Mouse (Mus musculus) midbrain, embryonic 11.5 days (tissue): ENCODE data around the gene Pole3. TPM values are rescaled to one million over a fixed set of nuclear protein-coding genes. Genes with fewer than 3 reads are reported as not detected.

Experiments
- ATAC-seq: fragments of 200-750 bp; cut with Nextera tagmentation; 2 replicates; pipeline ENCODE4 v1.8.0; 2017; ENCODE audit warnings: moderate TSS enrichment, moderate library complexity; ENCODE audit not compliant: low FRiP score
- DNase-seq: peaks from one replicate; pipeline ENCODE4 v3.0.0; 2015; ENCODE audit warnings: low spot score; ENCODE audit errors: missing footprints
- H3K27ac ChIP-seq: fragments of 300-500 bp; sonication (generic); 2 replicates; pipeline ENCODE4 v1.5.1; 2014; ENCODE audit warnings: low read depth, low read length
- H3K27me3 ChIP-seq: fragments of 300-500 bp; sonication (generic); 2 replicates; pipeline ENCODE4 v1.6.1; 2014; ENCODE audit warnings: mild to moderate bottlenecking, low read length, moderate library complexity, mixed read lengths; ENCODE audit not compliant: control insufficient read depth, insufficient read depth
- H3K36me3 ChIP-seq: fragments of 300-500 bp; sonication (generic); 2 replicates; pipeline ENCODE4 v1.6.1; 2014; ENCODE audit warnings: mild to moderate bottlenecking, low read length, moderate library complexity, mixed read lengths; ENCODE audit not compliant: control insufficient read depth, insufficient read depth
- H3K4me1 ChIP-seq: fragments of 300-500 bp; sonication (generic); 2 replicates; pipeline ENCODE4 v1.6.1; 2014; ENCODE audit warnings: low read length; ENCODE audit not compliant: control insufficient read depth, insufficient read depth
- H3K4me2 ChIP-seq: fragments of 300-500 bp; sonication (generic); 2 replicates; pipeline ENCODE4 v1.6.1; 2014; ENCODE audit warnings: mild to moderate bottlenecking, moderate library complexity
- H3K4me3 ChIP-seq: fragments of 300-500 bp; sonication (generic); 2 replicates; pipeline ENCODE4 v1.5.1; 2014; ENCODE audit warnings: low read depth, low read length
- H3K9ac ChIP-seq: fragments of 300-500 bp; sonication (generic); 2 replicates; pipeline ENCODE4 v1.6.1; 2014; ENCODE audit warnings: low read length
- H3K9me3 ChIP-seq: fragments of 300-500 bp; sonication (generic); 2 replicates; pipeline ENCODE4 v1.6.1; 2016; ENCODE audit warnings: low read length; ENCODE audit not compliant: control insufficient read depth
- WGBS: fragments of 180-500 bp; shearing (Covaris S2); extraction: QIAGEN DNeasy Blood & Tissue Kit; methylation state at CpG from one replicate; pipeline ENCODE4 v1.1.7; 2014; 5-methylcytosine and 5-hydroxymethylcytosine counted together
- polyA plus RNA-seq: library from polyadenylated mRNA; unstranded; fragments of >200 nt; fragmentation: Nextera tagmentation; extraction: Ambion mirVana; gene quantifications from 2 replicates; pipeline ENCODE4 v1.2.1, GENCODE M21; 2014

Gene Pole3
- polyA plus RNA-seq, 1 experiment from 2014 or later, result 137 TPM

DNA sequence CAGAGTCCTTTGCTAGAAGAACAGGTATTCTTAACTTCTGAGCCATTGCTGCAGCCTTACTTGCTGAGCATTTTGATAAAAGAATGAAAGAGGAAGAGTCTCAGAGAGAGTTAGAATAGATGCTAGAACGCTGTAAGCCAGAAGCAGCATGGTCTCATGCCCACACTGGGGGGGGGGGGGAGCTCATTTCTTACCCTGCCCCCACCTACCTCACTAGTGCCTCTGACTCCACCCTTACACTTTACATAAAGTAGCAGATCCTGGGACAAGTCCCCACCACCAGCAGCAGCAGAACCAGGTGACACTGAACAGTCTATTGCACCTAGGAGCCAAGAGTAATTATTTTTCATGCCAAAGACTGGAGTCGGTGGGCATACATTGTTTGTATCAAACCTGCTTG, 49.7 kb downstream of the Pole3 start:
- WGBS, result 78% methylated on average over 2 of the region's 2 CpGs
- ATAC-seq, result no peak
- Histone ChIP-seq H3K4me3 (no peak overlapping the region), H3K4me2 (no peak overlapping the region), H3K36me3 (no peaks in the 10 kb centered on the region), H3K27me3 (peaks cover 4% of the 10 kb centered on the region), H3K9me3 (no peaks in the 10 kb centered on the region), H3K9ac (no peak overlapping the region), H3K27ac (no peak overlapping the region), H3K4me1 (peaks cover 9% of the 10 kb centered on the region; the same call in 1 of the 2 replicates)
- no peak for DNase-seq

Other genes with a start within 250 kb of the Pole3 start
- gene Fkbp15, start 164.5 kb downstream of the Pole3 start, polyA plus RNA-seq, result 17.9 and 19.6 TPM in 2 replicates
- gene Slc31a1, start 164.3 kb downstream of the Pole3 start, polyA plus RNA-seq, result 50.2 and 52.4 TPM in 2 replicates
- 176 and 178 TPM in 2 replicates for gene Cdc26, start 116.4 kb downstream of the Pole3 start, polyA plus RNA-seq
- gene Prpf4, start 116.3 kb downstream of the Pole3 start, polyA plus RNA-seq, result 28.0 and 29.9 TPM in 2 replicates
- gene Rnf183, start 89.8 kb downstream of the Pole3 start, polyA plus RNA-seq, result not detected in 2 replicates
- 6.3 and 7.9 TPM in 2 replicates for gene Wdr31, start 54.2 kb downstream of the Pole3 start, polyA plus RNA-seq
- gene Bspry, start 45.0 kb downstream of the Pole3 start, polyA plus RNA-seq, result 0.46 and 0.66 TPM in 2 replicates
- 10.8 and 12.1 TPM in 2 replicates for gene Hdhd3, start 21.6 kb downstream of the Pole3 start, polyA plus RNA-seq
- gene Alad, start 5.2 kb downstream of the Pole3 start, polyA plus RNA-seq, result 86.8 and 90.8 TPM in 2 replicates
- gene 4933430I17Rik, start 301 bp upstream of the Pole3 start, polyA plus RNA-seq, result 1.1 and 1.8 TPM in 2 replicates
- gene Rgs3, start 34.8 kb upstream of the Pole3 start, polyA plus RNA-seq, result 22.3 and 23.9 TPM in 2 replicates